Mouse (Mus musculus) gastrocnemius, adult 2 months (tissue): ENCODE data around the gene Pomc. TPM values are rescaled to one million over a fixed set of nuclear protein-coding genes. Genes with fewer than 3 reads are reported as not detected.
A peak's percentile ranks its signal among the peaks of the same experiment; 100 is the strongest.

Experiments used
- DNase-seq: peaks from one replicate; pipeline ENCODE4 v3.0.0; 2022
- H3K27ac ChIP-seq: fragments of 200-600 bp; 2 replicates; pipeline ENCODE4 v1.8.1; 2022; ENCODE audit warnings: mild to moderate bottlenecking
- H3K4me3 ChIP-seq: fragments of 200-600 bp; 2 replicates; pipeline ENCODE4 v1.8.1; 2022; ENCODE audit warnings: mild to moderate bottlenecking, moderate library complexity
- CTCF ChIP-seq: fragments of 200-600 bp; IDR thresholded peaks from 2 replicates; pipeline ENCODE4 v1.8.1; 2022; ENCODE audit warnings: antibody characterized with exemption, mild to moderate bottlenecking, moderate library complexity
- intact Hi-C: fragments of 180-260 bp; cut with DNase I; formaldehyde crosslinking; loops from one replicate; pipeline ENCODE4 v1.15.1; 2025
- total RNA-seq, 2 experiments: library from RNA; stranded (reverse); gene quantifications; 2 replicates each; pipeline ENCODE4 v1.2.3; 2021

Pomc gene
- total RNA-seq, 2 experiments from 2014 or later, result not detected

DNA sequence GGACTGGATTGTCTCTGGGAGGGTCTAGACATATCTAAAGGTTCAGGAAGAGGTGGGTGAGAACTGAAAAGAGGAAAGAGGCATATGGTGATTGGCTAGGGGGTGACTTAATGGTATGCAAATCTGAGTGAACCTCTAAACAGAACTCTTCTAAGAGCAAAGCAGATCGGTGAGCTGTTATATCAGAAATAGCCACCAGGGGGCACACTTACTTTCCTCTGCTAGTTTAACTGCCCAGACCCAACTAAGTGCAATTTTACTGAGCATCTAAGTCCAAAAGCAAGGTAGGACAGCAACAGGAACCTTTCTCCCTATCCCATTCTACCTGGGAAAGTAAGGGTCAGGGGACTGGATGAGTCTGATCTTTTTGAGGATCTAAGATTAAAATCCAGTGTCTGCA, 29.0 kb downstream of the Pomc start:
- intact Hi-C loops, result loop anchor here (1.0 to 5.0 kb wide), 3 partner anchors 54 to 97 kb away; partner anchors contain the start of gene Efr3b
- peak; percentile 70 for DNase-seq
- peak; percentile 84 for TF ChIP-seq CTCF
- no peak overlapping the region for H3K4me3 ChIP-seq
- no peak overlapping the region for H3K27ac ChIP-seq

DNA sequence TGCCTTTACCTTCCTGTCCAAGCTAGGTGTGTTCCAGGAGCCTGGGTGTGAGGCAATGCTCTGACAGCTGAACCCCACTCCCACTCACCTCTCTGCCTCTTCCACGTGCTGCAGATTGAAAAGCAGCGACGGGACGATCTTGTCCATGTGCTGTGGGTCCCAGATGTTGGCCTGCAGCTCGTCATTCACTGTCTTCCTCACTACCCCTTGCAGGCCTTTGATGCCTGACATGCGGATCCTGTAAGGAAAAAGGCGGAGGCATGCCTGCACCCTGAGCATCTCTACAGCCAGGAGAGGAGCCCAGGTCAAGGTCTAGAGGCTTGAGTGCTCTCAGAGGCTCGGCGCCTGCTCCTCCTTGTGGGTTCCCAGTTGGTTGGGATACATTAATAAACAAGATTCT, 29.7 kb downstream of the Pomc start:
- DNase-seq, result no peak
- no peak overlapping the region for H3K27ac ChIP-seq
- no peak overlapping the region for H3K4me3 ChIP-seq
- no peak for TF ChIP-seq CTCF
- intact Hi-C loops, result loop anchor here (1.0 to 5.0 kb wide), 2 partner anchors 53 to 96 kb away; partner anchors contain the start of gene Efr3b

DNA sequence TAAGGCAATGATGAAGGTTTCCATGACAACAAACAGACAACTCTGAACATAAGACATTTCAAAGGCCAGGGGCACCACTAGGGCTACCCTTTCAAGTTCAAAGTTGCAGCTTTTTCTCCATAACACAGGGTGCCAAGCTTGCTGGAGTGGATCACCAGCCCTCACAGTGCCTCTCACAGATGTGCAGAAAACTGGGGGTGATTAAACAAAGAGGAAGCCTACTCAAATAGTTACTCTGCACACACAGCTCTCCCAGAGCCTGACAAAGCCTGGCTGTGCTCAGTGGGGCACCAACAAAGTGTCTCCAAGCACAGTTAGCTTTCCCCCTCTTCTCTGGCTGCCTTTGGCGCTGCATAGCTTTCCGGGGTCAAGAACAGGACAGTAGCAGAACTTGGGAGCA, 35.2 kb downstream of the Pomc start:
- Histone ChIP-seq H3K4me3 (no peak overlapping the region), H3K27ac (no peak overlapping the region)
- TF ChIP-seq CTCF, result no peak
- intact Hi-C loops, result loop anchor here (5.0 kb wide), 1 partner anchor 32 kb away; no protein-coding TSS in a partner anchor
- DNase-seq, result no peak

DNA sequence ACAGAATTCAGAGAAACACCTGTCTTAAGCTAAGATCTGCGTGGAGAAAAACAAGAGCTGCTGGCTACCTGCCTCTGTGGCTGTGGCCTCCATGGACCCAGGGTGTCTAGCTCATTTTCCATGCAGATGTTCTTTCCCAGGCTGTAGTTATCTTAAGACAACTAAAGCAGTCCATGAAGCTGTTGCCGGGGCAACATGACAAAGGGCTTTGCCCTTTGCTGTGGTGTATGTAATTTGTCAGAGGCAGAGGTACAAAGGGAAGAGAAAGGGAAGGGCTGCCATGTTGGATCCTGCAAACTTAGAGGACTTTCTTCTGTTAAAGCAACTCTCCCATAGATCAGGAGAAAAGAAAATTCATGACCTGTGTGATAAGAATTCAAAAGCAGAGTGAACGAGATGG, 36.3 kb downstream of the Pomc start:
- no peak overlapping the region for H3K27ac ChIP-seq
- H3K4me3 ChIP-seq, result no peak overlapping the region
- intact Hi-C loops, result no loop called here
- no peak for TF ChIP-seq CTCF
- DNase-seq, result no peak

DNA sequence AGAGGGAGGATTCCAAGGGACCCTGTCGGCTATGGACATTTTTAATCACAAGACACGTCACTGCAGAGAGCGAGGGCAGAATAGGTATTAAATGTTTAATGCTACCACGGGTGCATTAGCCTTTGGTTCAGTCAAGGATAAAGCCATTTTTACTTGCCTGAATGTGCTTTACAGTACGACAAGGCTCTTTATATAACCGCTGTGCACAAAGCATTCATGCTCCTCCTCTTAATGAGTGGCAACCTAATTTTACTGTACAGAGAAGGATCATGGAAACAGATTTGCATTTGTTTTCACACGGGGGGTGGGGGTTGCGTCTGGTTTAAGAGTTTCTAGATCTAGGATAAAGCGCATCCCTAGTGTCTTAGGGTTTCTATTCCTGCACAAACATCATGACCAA, 42.0 kb downstream of the Pomc start:
- DNase-seq, result no peak
- H3K4me3 ChIP-seq, result no peak overlapping the region
- no peak for TF ChIP-seq CTCF
- no peak overlapping the region for H3K27ac ChIP-seq
- intact Hi-C loops, result no loop called here

DNA sequence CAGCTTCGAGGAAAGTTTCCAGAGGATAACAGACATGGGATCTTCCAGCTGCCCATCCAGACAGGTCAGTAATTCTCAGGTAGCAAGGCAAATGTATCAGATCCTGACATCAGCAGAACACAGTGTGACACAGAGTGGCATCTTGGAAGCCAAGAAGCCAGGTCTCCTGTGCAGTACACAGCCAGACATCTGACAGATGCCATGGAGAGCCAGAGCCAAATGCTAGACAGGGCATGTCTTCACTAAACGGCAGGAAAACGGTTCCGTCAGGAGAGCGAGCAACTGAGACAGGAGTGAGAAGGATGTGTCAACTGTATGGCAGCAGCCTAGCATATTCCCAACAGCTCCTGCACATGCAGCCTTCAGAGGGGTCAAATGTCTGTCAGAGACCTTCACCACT, 45.7 kb downstream of the Pomc start:
- no peak overlapping the region for H3K4me3 ChIP-seq
- H3K27ac ChIP-seq, result no peak overlapping the region

DNA sequence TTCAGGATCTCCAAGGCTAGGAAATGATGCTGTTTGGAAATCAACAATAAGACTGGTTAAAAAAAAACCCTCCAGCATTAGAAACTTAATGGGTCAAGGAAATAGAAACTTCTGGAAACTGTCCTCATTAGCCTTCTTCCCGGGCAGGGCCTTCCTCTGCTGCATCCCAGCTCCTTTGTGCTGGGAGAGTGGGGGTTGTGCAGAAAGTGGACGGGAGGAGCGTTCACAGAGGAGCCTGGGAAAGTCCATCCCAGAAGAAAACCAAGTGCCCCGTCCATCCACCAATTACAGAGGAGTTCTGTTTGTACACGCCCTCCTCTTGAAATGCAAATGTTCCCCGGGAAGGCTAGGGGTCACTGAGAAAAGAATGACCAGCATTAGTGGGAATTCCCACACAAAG, 49.9 kb downstream of the Pomc start:
- H3K27ac ChIP-seq, result peak overlapping the region; percentile 74
- TF ChIP-seq CTCF, result no peak
- H3K4me3 ChIP-seq, result no peak overlapping the region
- intact Hi-C loops, result loop anchor here (5.0 kb wide), 1 partner anchor 58 kb away; no protein-coding TSS in a partner anchor
- DNase-seq, result no peak

More for the DNA sequence above, 45.7 kb downstream of the Pomc start:
- intact Hi-C loops, result no loop called here
- no peak for TF ChIP-seq CTCF
- DNase-seq, result no peak

DNA sequence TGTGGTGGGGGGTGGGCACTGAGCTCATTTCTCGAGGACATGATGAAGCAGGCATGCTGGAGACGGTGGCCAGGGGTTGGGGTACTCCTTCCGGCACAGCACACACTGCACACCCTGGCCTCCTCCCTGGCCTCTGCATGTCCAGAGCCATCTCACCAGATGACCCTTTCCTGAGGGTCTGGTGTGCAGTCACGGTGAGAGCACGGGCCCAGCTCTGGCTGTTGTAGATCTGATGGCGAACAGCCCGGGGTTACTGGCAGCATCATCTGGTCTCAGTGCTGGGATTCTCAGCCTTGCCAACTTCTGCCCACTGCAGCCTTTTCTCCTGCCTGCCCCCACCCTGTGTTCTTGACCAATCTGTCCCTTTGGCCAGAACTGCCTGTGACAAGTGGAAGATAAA, 51.3 kb downstream of the Pomc start:
- DNase-seq, result peak; percentile 49
- TF ChIP-seq CTCF, result no peak
- intact Hi-C loops, result loop anchor here (2.0 to 5.0 kb wide), 2 partner anchors 33 to 56 kb away; partner anchors contain the start of gene Efr3b
- H3K27ac ChIP-seq, result peak overlapping the region; percentile 84
- H3K4me3 ChIP-seq, result no peak overlapping the region

DNA sequence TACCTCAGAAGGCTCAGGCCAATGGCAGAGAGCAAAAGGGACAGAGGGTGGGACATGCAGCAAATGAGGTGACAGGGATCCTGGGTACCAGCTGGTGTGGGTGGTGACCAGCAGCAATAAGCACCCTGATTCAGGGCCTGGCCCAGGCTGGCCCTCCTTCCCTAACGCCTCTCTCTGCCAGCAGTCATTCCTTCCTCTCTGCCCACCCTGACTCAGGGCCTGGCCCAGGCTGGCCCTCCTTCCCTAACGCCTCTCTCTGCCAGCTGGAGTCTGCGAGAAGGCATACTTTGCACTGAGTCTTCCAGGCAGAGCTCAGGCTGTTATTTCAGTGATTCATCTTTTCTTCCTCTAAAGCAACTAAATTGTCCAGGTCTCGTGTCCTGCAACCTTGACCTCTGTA, 52.4 kb downstream of the Pomc start:
- TF ChIP-seq CTCF, result no peak
- peak; percentile 78 for DNase-seq

DNA sequence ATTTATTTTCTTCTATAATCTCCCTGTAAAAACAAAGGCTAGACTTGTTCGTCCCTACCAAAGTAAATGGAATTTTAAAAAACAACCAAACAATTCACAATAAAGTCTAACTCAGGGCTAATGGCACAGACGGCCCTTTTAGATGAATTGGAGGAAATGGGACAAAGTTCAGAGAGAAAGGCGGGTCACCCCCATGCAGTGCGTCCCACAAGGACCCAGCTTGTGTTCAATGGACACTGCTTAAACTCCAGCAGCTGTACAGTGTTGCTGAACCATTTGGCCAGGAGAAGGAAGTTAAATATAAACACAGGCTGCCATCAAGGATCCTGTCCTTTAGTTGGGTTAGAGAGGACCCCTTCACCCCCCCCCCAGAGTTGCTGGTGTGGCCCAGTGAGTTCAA, 53.0 kb downstream of the Pomc start:
- Histone ChIP-seq H3K27ac (peak overlapping the region; percentile 84), H3K4me3 (no peak overlapping the region)
- intact Hi-C loops, result loop anchor here (2.0 to 5.0 kb wide), 2 partner anchors 31 to 55 kb away; partner anchors contain the start of gene Efr3b
- no peak for DNase-seq
- no peak for TF ChIP-seq CTCF

More for the DNA sequence above, 52.4 kb downstream of the Pomc start:
- intact Hi-C loops, result loop anchor here (2.0 to 5.0 kb wide), 2 partner anchors 32 to 55 kb away; partner anchors contain the start of gene Efr3b
- Histone ChIP-seq H3K27ac (peak overlapping the region; percentile 84), H3K4me3 (0 out of 2 replicates have a peak overlapping the region, but pooled peaks have one; percentile 5)

DNA sequence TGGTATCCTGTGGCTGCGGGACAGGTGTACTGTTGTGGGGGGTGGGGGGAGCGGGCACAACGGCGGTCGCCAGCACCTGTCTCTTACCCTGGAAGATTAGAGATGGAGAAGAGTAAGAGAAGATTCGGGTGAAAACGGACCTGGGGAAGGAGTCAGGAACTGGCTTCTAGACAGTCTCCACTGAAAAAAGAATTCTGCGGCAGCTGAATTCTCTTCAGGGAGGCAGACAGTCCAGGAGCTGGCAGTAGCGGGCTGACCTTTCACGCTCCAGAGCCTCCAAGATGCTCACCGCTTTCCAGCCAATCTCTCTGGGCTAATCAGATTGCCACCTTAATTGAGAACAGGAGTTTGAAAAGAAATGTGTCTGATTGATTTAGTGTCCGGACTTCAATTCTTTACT, 54.0 kb downstream of the Pomc start:
- Histone ChIP-seq H3K4me3 (peak overlapping the region; percentile 34), H3K27ac (peak overlapping the region; percentile 84)
- peak; percentile 10; the same call in 1 of the 2 replicates for TF ChIP-seq CTCF
- intact Hi-C loops, result loop anchor here (5.0 kb wide), 1 partner anchor 54 kb away; no protein-coding TSS in a partner anchor
- DNase-seq, result no peak

Other genes starting within 250 kb of the Pomc start
- gene Dnmt3a, start 148.9 kb upstream of the Pomc start, total RNA-seq, result 10 to 100 TPM; 57.5 to 97.5 TPM
- 1 to 10 TPM; 5.5 to 8.3 TPM for gene Efr3b, start 84.0 kb downstream of the Pomc start, total RNA-seq
- 10 to 100 TPM; 30.9 to 38.3 TPM for gene Dnajc27, start 127.6 kb downstream of the Pomc start, total RNA-seq
- 1 to 10 TPM; 1.0 to 2.0 TPM for gene Adcy3, start 178.2 kb downstream of the Pomc start, total RNA-seq